Mouse (Mus musculus) ES-E14 (cell line): ENCODE measurements around the gene Arhgef6. TPM values are rescaled to one million over a fixed set of nuclear protein-coding genes. Genes with fewer than 3 reads are reported as not detected.

ENCODE experiments used
- DNase-seq: peaks from one replicate; pipeline ENCODE4 v3.0.0-alpha.2; 2013; ENCODE audit warnings: low read depth, low spot score
- H3K27ac ChIP-seq: 2 replicates; pipeline ENCODE4 v1.5.1; 2012; ENCODE audit warnings: low read depth, mild to moderate bottlenecking, low read length, moderate library complexity, mixed read lengths; ENCODE audit not compliant: poor library complexity, insufficient read depth, severe bottlenecking
- H3K36me3 ChIP-seq: 2 replicates; pipeline ENCODE4 v1.6.1; 2012; ENCODE audit warnings: mild to moderate bottlenecking, low read length, moderate library complexity, mixed read lengths; ENCODE audit not compliant: control insufficient read depth, poor library complexity, insufficient read depth, severe bottlenecking
- H3K4me1 ChIP-seq, 2 experiments: fragments of 150-350 bp in 1 of 2; sonication (generic) in 1 of 2; 2 replicates each; pipeline ENCODE4 v1.6.1; 2012; ENCODE audit warnings: low read length in 2 of 2, mild to moderate bottlenecking in 1 of 2, mixed read lengths in 1 of 2; ENCODE audit not compliant: control insufficient read depth in 2 of 2, insufficient read depth in 2 of 2, poor library complexity in 1 of 2
- H3K4me3 ChIP-seq, 2 experiments: fragments of 150-350 bp in 1 of 2; sonication (generic) in 1 of 2; 2 replicates each; pipeline ENCODE4 v1.5.1; 2012; ENCODE audit warnings: low read length in 2 of 2, low read depth in 1 of 2, mild to moderate bottlenecking in 1 of 2, mixed read lengths in 1 of 2; ENCODE audit not compliant: insufficient read depth in 1 of 2, poor library complexity in 1 of 2, severe bottlenecking in 1 of 2
- H3K9ac ChIP-seq: 2 replicates; pipeline ENCODE4 v1.6.1; 2012; ENCODE audit warnings: low read depth, mild to moderate bottlenecking, low read length, mixed read lengths; ENCODE audit not compliant: poor library complexity, insufficient read depth, severe bottlenecking
- H3K9me3 ChIP-seq: fragments of 150-350 bp; sonication (generic); 2 replicates; pipeline ENCODE4 v1.6.1; 2012; ENCODE audit warnings: low read depth, mild to moderate bottlenecking, low read length; ENCODE audit not compliant: control insufficient read depth, insufficient read depth
- CHD2 ChIP-seq: IDR thresholded peaks from 2 replicates; pipeline ENCODE4 v1.6.1; 2014; ENCODE audit warnings: mild to moderate bottlenecking, low read depth, low read length, inconsistent platforms
- HCFC1 ChIP-seq: IDR thresholded peaks from 2 replicates; pipeline ENCODE4 v1.6.1; 2012; ENCODE audit warnings: low read length, inconsistent platforms, borderline replicate concordance; ENCODE audit not compliant: insufficient read depth
- MAFK ChIP-seq: IDR thresholded peaks from 2 replicates; pipeline ENCODE4 v1.6.1; 2014; ENCODE audit warnings: mild to moderate bottlenecking, low read depth, low read length, inconsistent platforms; ENCODE audit not compliant: insufficient read depth
- ZC3H11A ChIP-seq: IDR thresholded peaks from 2 replicates; pipeline ENCODE4 v1.6.1; 2012; ENCODE audit warnings: low read depth, mild to moderate bottlenecking, inconsistent platforms, low read length, borderline replicate concordance
- ZNF384 ChIP-seq: IDR thresholded peaks from 2 replicates; pipeline ENCODE4 v1.6.1; 2012; ENCODE audit warnings: low read depth, low read length, inconsistent platforms
- in situ Hi-C, 2 experiments: fragments of 600-800 bp; cut with MboI; formaldehyde crosslinking; loops; one replicate each; pipeline ENCODE4 v1.15.1; 2025; ENCODE audit warnings: low sequenced_read_pairs in 2 of 2, inconsistent platforms in 1 of 2; ENCODE audit not compliant: unreplicated experiment in 2 of 2
- total RNA-seq: library from RNA; depleted of rRNA; stranded (reverse); fragments of 300-350 nt; gene quantifications from 2 replicates; pipeline ENCODE4 v1.2.3, GENCODE M21; 2012

Arhgef6 gene
- total RNA-seq, 1 experiment, result 1.7 TPM

DNA sequence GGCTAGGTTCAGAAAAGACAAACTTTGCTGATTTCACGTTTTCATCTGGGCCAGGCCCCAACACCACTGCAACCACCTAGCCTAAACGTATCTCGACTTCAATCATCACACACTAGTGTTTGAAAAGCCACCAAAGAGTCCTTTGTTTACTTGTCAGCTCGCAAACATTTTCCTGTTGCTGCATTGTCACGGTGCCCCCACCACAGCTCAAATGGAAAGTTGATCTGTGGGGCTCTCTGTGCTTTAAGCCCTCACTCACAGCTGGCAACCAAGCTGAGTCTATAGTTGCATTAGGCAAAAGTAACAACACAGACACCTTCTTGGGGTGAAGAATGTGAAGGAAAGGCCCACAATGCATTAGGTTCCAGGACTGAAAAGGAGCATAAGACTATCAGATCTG is 122.3 kb downstream of the Arhgef6 start:
- H3K9me3 ChIP-seq, result no peaks in the 10 kb centered on the region
- no peaks in the 10 kb centered on the region for H3K4me1 ChIP-seq
- no peak overlapping the region for H3K4me3 ChIP-seq
- in situ Hi-C loops, result no loop called here
- no peak overlapping the region for H3K27ac ChIP-seq
- TF ChIP-seq CHD2 (no peak), MAFK (no peak), ZC3H11A (no peak), HCFC1 (no peak), ZNF384 (no peak)
- H3K36me3 ChIP-seq, result no peaks in the 10 kb centered on the region
- DNase-seq, result no peak
- H3K9ac ChIP-seq, result no peak overlapping the region

- Histone ChIP-seq H3K36me3 (no peaks in the 10 kb centered on the region), H3K27ac (no peak overlapping the region), H3K9ac (no peak overlapping the region), H3K4me1 (no peaks in the 10 kb centered on the region), H3K9me3 (no peaks in the 10 kb centered on the region), H3K4me3 (no peak overlapping the region)
- TF ChIP-seq ZNF384 (no peak), ZC3H11A (no peak), CHD2 (no peak), HCFC1 (no peak), MAFK (no peak)
- in situ Hi-C loops, result no loop called here
- DNase-seq, result no peak
These were observed 123.0 kb downstream of the Arhgef6 start for GRCm38 (mm10) chrX:57215495-57215894.

GRCm38 (mm10) chrX:57212862-57213261 is 125.7 kb downstream of the Arhgef6 start:
- no peak for DNase-seq
- Histone ChIP-seq H3K9me3 (no peaks in the 10 kb centered on the region), H3K27ac (no peak overlapping the region), H3K4me3 (no peak overlapping the region), H3K4me1 (no peaks in the 10 kb centered on the region), H3K36me3 (no peaks in the 10 kb centered on the region), H3K9ac (no peak overlapping the region)
- TF ChIP-seq HCFC1 (no peak), MAFK (no peak), ZC3H11A (no peak), CHD2 (no peak), ZNF384 (no peak)
- in situ Hi-C loops, result no loop called here

- DNase-seq, result no peak
- no peak within 1 kb of the TSS for H3K4me3 ChIP-seq
- H3K4me1 ChIP-seq, result no peaks in the 10 kb centered on the region
- H3K36me3 ChIP-seq, result no peaks in the 10 kb centered on the region
- no peak within 1 kb of the TSS for H3K27ac ChIP-seq
- H3K9ac ChIP-seq, result no peak within 1 kb of the TSS
- H3K9me3 ChIP-seq, result no peaks in the 10 kb centered on the region
- TF ChIP-seq ZNF384, result no peak
- no peak for TF ChIP-seq MAFK
- TF ChIP-seq HCFC1, result no peak
- TF ChIP-seq ZC3H11A, result no peak
- no peak for TF ChIP-seq CHD2
- in situ Hi-C loops, result no loop called here
These were observed 126.7 kb downstream of the Arhgef6 start, which contains the start of gene Cd40lg for GRCm38 (mm10) chrX:57211876-57212275. Gene Cd40lg (plus strand): TSS chrX:57212143.

DNA sequence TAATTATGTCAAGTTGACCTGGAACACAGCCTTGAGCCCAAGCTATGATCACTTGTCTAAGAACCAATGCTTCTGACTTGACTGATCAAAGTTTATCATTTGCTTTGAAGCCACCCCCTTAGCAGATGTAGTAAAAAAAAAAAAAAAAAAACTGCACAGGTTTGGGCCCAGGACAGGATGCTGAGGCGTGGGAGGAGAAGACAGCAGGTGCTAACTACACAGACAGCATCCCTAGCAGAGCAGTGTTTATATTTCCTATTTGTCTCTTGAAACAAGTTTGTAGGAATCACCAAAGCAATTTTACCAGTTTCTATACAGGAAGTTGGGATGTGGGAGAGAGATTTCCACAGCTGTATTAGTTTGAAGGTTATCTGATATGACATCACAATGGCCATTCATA is 127.9 kb downstream of the Arhgef6 start:
- Histone ChIP-seq H3K9me3 (no peaks in the 10 kb centered on the region), H3K27ac (no peak overlapping the region), H3K4me1 (no peaks in the 10 kb centered on the region), H3K9ac (no peak overlapping the region), H3K36me3 (no peaks in the 10 kb centered on the region), H3K4me3 (no peak overlapping the region)
- DNase-seq, result no peak
- in situ Hi-C loops, result no loop called here
- TF ChIP-seq MAFK (no peak), CHD2 (no peak), HCFC1 (no peak), ZNF384 (no peak), ZC3H11A (no peak)
